Mouse (Mus musculus) myocyte (in vitro differentiated cells): ENCODE results near the gene Caly.

ENCODE experiments used
- E2F4 ChIP-seq: IDR thresholded peaks from one replicate; pipeline ENCODE4 v1.6.1; 2011; ENCODE audit warnings: mild to moderate bottlenecking, control low read depth, moderate library complexity; ENCODE audit not compliant: insufficient read depth
- POLR2A ChIP-seq: IDR thresholded peaks from one replicate; pipeline ENCODE4 v1.6.1; 2011; ENCODE audit warnings: low read depth, mild to moderate bottlenecking, control low read depth, moderate library complexity; ENCODE audit not compliant: insufficient read length

GRCm38 (mm10) chr7:140081408-140082241 lies 723 bp downstream of the Caly start:
- TF ChIP-seq POLR2A: no peak
- no peak for TF ChIP-seq E2F4
